Mouse (Mus musculus) forebrain, embryonic 16.5 days (tissue): Measurements from ENCODE around the gene Zfr2. TPM values are rescaled to one million over a fixed set of nuclear protein-coding genes. Genes with fewer than 3 reads are reported as not detected.

Experiments
- ATAC-seq: fragments of 200-750 bp; cut with Nextera tagmentation; 2 replicates; pipeline ENCODE4 v1.8.0; 2017; ENCODE audit warnings: mild to moderate bottlenecking, moderate library complexity
- H3K27ac ChIP-seq: fragments of 300-500 bp; sonication (generic); 2 replicates; pipeline ENCODE4 v1.5.1; 2014; ENCODE audit warnings: low read length, control low read depth
- H3K27me3 ChIP-seq: fragments of 300-500 bp; sonication (generic); replicated peaks from 2 replicates; pipeline ENCODE4 v1.6.1; 2014; ENCODE audit warnings: low read length; ENCODE audit not compliant: control insufficient read depth, insufficient read depth
- H3K36me3 ChIP-seq: fragments of 300-500 bp; sonication (generic); 2 replicates; pipeline ENCODE4 v1.6.1; 2014; ENCODE audit not compliant: control insufficient read depth, insufficient read depth
- H3K4me1 ChIP-seq: fragments of 300-500 bp; sonication (generic); replicated peaks from 2 replicates; pipeline ENCODE4 v1.6.1; 2014; ENCODE audit warnings: low read length; ENCODE audit not compliant: control insufficient read depth, insufficient read depth
- H3K4me2 ChIP-seq: fragments of 300-500 bp; sonication (generic); 2 replicates; pipeline ENCODE4 v1.6.1; 2014; ENCODE audit warnings: mild to moderate bottlenecking, low read length, control low read depth
- H3K4me3 ChIP-seq: fragments of 300-500 bp; sonication (generic); replicated peaks from 2 replicates; pipeline ENCODE4 v1.5.1; 2014; ENCODE audit warnings: mild to moderate bottlenecking, low read length, control low read depth
- H3K9ac ChIP-seq: fragments of 300-500 bp; sonication (generic); replicated peaks from 2 replicates; pipeline ENCODE4 v1.6.1; 2014; ENCODE audit warnings: low read depth, low read length, control low read depth
- H3K9me3 ChIP-seq: fragments of 300-500 bp; sonication (generic); 2 replicates; pipeline ENCODE4 v1.6.1; 2016; ENCODE audit warnings: low read length; ENCODE audit not compliant: control insufficient read depth
- WGBS: fragments of 180-500 bp; shearing (Covaris S2); extraction: QIAGEN DNeasy Blood & Tissue Kit; methylation state at CpG from one replicate; pipeline ENCODE4 v1.1.7; 2014; 5-methylcytosine and 5-hydroxymethylcytosine counted together
- polyA plus RNA-seq: library from polyadenylated mRNA; unstranded; fragments of >200 nt; fragmentation: Nextera tagmentation; extraction: Ambion mirVana; gene quantifications from 2 replicates; pipeline ENCODE4 v1.2.1, GENCODE M21; 2015

Zfr2 gene
- polyA plus RNA-seq, result 18.4 and 24.0 TPM in 2 replicates

GRCm38 (mm10) chr10:81232580-81233225, at the start of gene Zfr2:
TSS of gene Zfr2 (plus strand) at chr10:81233155.
- Histone ChIP-seq H3K4me2 (peak within 1 kb of the TSS; percentile 72), H3K27ac (no peak within 1 kb of the TSS), H3K4me3 (peak within 1 kb of the TSS; percentile 77), H3K9ac (peak within 1 kb of the TSS; percentile 82), H3K36me3 (no peaks in the 10 kb centered on the region), H3K27me3 (no peaks in the 10 kb centered on the region), H3K9me3 (no peaks in the 10 kb centered on the region), H3K4me1 (peaks cover 38% of the 10 kb centered on the region)
- WGBS, result 8% methylated on average over 29 of the region's 29 CpGs
- peak; percentile 64 for ATAC-seq

DNA sequence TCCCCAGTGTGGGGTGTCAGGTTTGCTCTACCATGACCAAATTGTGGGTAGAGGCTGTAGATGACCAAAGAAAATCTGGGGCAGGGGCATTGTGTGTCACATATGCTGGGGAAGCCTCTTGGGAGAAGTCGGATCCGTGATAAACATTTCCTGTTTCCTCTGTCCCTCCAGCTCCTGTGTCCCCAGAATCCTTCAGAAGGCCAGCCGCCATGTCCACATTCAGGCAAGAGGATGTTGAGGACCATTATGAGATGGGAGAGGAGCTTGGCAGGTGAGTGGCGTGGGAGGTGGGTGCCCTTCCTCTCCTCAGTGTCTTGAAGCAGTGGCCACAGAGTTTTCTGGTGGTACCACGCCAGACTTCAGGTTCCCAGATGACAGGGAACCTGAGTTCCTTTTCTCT, 49.1 kb upstream of the Zfr2 start, which contains the start of gene 4930442H23Rik:
TSS of gene 4930442H23Rik (minus strand) at position 45 of the 400 bp plus-strand sequence.
- Histone ChIP-seq H3K4me3 (peak within 1 kb of the TSS; percentile 47), H3K27ac (peak within 1 kb of the TSS; percentile 74), H3K9ac (peak within 1 kb of the TSS; percentile 51), H3K4me1 (peaks cover 13% of the 10 kb centered on the region), H3K36me3 (peaks cover 26% of the 10 kb centered on the region), H3K27me3 (no peaks in the 10 kb centered on the region), H3K9me3 (no peaks in the 10 kb centered on the region), H3K4me2 (peak within 1 kb of the TSS; percentile 59)
- 91% methylated on average over 5 of the region's 5 CpGs for WGBS
- no peak for ATAC-seq

GRCm38 (mm10) chr10:81184765-81185164, 48.2 kb upstream of the Zfr2 start:
- no peaks in the 10 kb centered on the region for H3K27me3 ChIP-seq
- H3K4me3 ChIP-seq, result no peak overlapping the region
- WGBS, result 54% methylated on average over 4 of the region's 4 CpGs
- H3K4me1 ChIP-seq, result peaks cover 13% of the 10 kb centered on the region
- no peak overlapping the region for H3K4me2 ChIP-seq
- ATAC-seq, result no peak
- no peak overlapping the region for H3K27ac ChIP-seq
- H3K9me3 ChIP-seq, result no peaks in the 10 kb centered on the region
- peaks cover 18% of the 10 kb centered on the region for H3K36me3 ChIP-seq
- no peak overlapping the region for H3K9ac ChIP-seq

GRCm38 (mm10) chr10:81187161-81187560, 45.8 kb upstream of the Zfr2 start:
- Histone ChIP-seq H3K36me3 (peaks cover 5% of the 10 kb centered on the region; the same call in 1 of the 2 replicates), H3K27ac (no peak overlapping the region), H3K4me1 (peaks cover 18% of the 10 kb centered on the region), H3K9me3 (no peaks in the 10 kb centered on the region), H3K9ac (no peak overlapping the region), H3K4me3 (no peak overlapping the region), H3K27me3 (no peaks in the 10 kb centered on the region), H3K4me2 (no peak overlapping the region)
- ATAC-seq, result no peak
- 92% methylated on average over 7 of the region's 9 CpGs for WGBS

DNA sequence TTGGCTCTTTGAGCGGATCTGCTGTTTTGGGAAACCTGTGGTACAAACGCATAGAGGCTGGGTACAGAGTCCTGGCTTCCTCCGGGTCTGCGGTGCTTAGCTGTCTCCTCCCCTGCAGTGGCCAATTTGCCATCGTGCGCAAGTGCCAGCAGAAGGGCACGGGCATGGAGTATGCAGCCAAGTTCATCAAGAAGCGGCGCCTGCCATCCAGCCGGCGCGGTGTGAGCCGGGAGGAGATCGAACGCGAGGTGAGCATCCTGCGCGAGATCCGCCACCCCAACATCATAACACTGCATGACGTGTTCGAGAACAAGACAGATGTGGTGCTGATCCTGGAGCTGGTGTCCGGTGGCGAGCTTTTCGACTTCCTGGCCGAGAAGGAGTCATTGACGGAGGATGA, 43.1 kb upstream of the Zfr2 start:
- Histone ChIP-seq H3K9ac (no peak overlapping the region), H3K4me1 (peaks cover 12% of the 10 kb centered on the region), H3K27ac (no peak overlapping the region), H3K4me3 (no peak overlapping the region), H3K9me3 (no peaks in the 10 kb centered on the region), H3K27me3 (peaks cover 11% of the 10 kb centered on the region), H3K4me2 (no peak overlapping the region), H3K36me3 (peaks cover 5% of the 10 kb centered on the region; the same call in 1 of the 2 replicates)
- no peak for ATAC-seq
- WGBS, result 82% methylated on average over 26 of the region's 26 CpGs

- no peak overlapping the region for H3K4me2 ChIP-seq
- H3K9ac ChIP-seq, result no peak overlapping the region
- H3K27ac ChIP-seq, result no peak overlapping the region
- WGBS, result 69% methylated on average over 31 of the region's 31 CpGs
- H3K4me1 ChIP-seq, result peaks cover 12% of the 10 kb centered on the region
- ATAC-seq, result no peak
- peaks cover 3% of the 10 kb centered on the region; the same call in 1 of the 2 replicates for H3K36me3 ChIP-seq
- peaks cover 16% of the 10 kb centered on the region for H3K27me3 ChIP-seq
- no peaks in the 10 kb centered on the region for H3K9me3 ChIP-seq
- H3K4me3 ChIP-seq, result no peak overlapping the region
Observed at GRCm38 (mm10) chr10:81190236-81190911, 42.6 kb upstream of the Zfr2 start.

DNA sequence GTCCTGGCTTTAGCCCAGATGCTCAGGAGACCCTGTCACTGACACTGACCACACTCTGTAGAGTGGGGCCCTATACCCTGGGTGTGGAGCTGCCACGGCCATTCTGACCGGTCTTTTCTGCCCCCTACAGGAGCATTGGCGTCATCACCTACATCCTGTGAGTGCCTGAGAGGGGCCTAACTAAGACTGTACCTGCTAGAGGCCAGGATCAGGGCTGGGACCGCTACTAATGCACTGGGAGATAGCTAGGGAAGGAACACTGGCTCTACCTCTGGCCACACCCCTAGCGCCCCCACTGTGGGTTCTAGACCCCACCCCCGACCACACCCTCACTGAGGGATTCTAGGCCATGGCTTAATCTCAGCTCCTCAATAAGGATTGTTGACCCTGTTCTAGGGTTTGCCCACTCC, 42.0 kb upstream of the Zfr2 start:
- Histone ChIP-seq H3K27ac (no peak overlapping the region), H3K9me3 (no peaks in the 10 kb centered on the region), H3K27me3 (peaks cover 22% of the 10 kb centered on the region), H3K4me1 (peaks cover 12% of the 10 kb centered on the region), H3K36me3 (0 out of 2 replicates have a peak, but pooled peaks cover 2% of the 10 kb centered on the region), H3K9ac (no peak overlapping the region), H3K4me3 (no peak overlapping the region), H3K4me2 (no peak overlapping the region)
- no peak for ATAC-seq
- 85% methylated on average over 6 of the region's 6 CpGs for WGBS

DNA sequence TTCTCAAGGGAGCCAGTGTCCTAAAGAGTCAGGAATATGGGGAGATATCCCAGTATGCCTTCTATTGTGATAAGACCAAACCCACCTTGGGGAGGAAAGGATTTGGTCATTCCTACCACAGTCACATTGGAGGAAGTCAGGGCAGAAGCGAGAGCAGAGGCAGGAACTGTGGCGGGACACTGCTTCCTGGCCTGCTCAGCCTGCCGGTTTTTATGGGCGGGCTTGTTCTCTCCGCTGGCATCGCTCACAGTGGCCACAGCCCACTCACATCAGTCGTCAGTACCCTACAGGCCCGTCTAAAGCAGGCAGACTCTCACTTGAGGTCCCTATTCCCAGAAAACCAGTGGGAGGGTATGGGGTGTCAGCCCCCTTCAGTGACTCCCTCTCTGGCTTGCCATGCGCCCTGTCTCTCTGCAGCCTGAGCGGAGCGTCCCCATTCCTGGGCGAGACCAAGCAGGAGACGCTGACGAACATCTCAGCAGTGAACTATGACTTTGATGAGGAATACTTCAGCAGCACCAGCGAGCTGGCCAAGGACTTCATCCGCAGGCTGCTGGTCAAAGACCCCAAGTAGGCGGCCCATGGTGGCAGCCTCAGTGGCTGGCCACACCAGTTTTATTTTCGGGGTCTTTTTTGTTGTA, 41.5 kb upstream of the Zfr2 start:
- peaks cover 26% of the 10 kb centered on the region for H3K27me3 ChIP-seq
- no peaks in the 10 kb centered on the region for H3K9me3 ChIP-seq
- H3K36me3 ChIP-seq, result 0 out of 2 replicates have a peak, but pooled peaks cover 2% of the 10 kb centered on the region
- no peak overlapping the region for H3K4me3 ChIP-seq
- peaks cover 12% of the 10 kb centered on the region for H3K4me1 ChIP-seq
- WGBS, result 91% methylated on average over 18 of the region's 18 CpGs
- ATAC-seq, result no peak
- H3K27ac ChIP-seq, result no peak overlapping the region
- peak overlapping the region; percentile 78 for H3K4me2 ChIP-seq
- no peak overlapping the region; the same call in 1 of the 2 replicates for H3K9ac ChIP-seq
